Mouse (Mus musculus): Measurements from ENCODE around the gene Kctd2. TPM values are rescaled to one million over a fixed set of nuclear protein-coding genes. Genes with fewer than 3 reads are reported as not detected.
A peak's percentile ranks its signal among the peaks of the same experiment; 100 is the strongest.
"Not testable (repeated sequence)": the region's sequence is repeated elsewhere in the genome, so short reads cannot be mapped to it uniquely, and the experiment has no call there.

The Kctd2 gene
- total RNA-seq, 2 experiments from 2014 or later: 12.8 to 15.5 TPM

DNA sequence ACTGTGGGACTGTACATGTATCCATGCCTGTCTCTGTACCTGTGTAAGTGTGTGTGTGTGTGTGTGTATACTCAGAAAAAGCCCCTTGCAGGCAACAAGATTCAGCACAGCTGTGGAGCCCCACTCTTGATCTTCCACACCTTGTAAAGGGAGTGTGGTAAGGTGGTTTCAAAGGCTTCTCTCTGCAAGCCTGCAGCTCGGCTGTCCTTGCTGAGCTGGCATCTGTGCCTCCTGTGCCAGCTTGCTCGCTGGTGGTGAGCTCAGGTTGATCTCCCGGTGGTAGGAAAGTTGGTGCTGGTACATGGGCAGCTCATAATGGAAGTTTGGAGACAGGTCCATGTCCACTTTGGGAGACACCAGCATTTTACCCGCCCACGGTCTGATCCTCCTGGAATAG is 41.9 kb downstream of the Kctd2 start:
- intact Hi-C loops (cut with DNase I; ENCODE audit: low total_unique reads): no loop called here
- DNase-seq: no peak

DNA sequence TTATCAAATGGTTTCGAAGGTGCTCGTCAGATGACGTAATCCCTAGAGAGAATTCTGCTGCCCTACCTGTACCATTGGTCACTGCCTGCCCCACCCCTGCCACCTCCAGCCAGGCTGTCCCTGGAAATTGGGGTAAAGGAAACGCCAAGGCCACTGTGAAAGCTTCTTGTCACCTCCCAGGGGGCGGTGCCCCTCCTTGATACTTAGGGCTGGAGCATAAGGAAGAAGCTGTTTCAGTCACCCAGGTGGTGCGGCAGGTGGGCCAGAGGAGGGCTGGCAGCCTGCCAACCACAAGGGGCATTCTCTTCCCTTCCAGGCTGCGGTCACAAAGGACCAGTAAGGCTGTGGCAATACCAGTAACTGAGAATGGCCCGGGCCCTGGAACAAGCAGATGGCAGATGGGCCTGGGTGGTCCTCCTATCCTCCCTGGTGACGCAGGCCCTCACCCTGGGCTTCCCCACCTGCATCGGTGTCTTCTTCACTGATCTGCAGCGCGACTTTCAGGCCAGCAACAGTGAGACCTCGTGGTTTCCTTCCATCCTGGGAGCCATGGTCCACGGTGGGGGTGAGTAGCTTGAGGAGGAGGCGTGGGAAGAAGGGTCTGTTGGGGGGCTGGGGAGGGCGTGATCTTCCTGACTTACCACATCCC is 42.4 kb downstream of the Kctd2 start, which contains the start of gene Slc16a5:
Gene Slc16a5 (plus strand): TSS at position 232 of the 649 bp plus-strand sequence.
- no peak for DNase-seq
- intact Hi-C loops (cut with DNase I; ENCODE audit: low total_unique reads): no loop called here

DNA sequence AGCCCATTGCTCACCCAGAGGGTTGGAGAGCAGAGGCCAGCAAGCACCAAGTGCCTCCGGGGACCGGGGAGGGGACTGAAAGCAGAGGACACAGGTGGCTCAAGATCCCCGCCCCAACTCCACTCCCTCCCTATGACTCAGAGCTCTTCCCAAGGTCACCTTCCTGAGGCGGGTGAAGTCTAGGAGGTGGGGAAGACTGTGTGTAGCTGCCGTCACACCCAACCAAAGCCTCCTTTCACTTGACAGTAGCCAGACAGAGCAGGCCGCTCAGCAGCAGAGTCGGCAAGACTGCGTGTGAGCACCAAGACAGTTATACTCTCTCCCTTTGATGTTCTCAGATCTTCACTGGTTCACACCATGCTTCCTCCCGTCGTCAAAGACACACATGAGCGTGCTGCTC is 43.5 kb downstream of the Kctd2 start:
- DNase-seq: no peak
- intact Hi-C loops (cut with DNase I; ENCODE audit: low total_unique reads): no loop called here

GRCm38 (mm10) chr11:115464851-115465250 is 44.9 kb downstream of the Kctd2 start:
- no peak for DNase-seq
- intact Hi-C loops (cut with DNase I; ENCODE audit: low total_unique reads): no loop called here

GRCm38 (mm10) chr11:115467217-115467618 is 47.3 kb downstream of the Kctd2 start:
- intact Hi-C loops (cut with DNase I; ENCODE audit: low total_unique reads): no loop called here

DNA sequence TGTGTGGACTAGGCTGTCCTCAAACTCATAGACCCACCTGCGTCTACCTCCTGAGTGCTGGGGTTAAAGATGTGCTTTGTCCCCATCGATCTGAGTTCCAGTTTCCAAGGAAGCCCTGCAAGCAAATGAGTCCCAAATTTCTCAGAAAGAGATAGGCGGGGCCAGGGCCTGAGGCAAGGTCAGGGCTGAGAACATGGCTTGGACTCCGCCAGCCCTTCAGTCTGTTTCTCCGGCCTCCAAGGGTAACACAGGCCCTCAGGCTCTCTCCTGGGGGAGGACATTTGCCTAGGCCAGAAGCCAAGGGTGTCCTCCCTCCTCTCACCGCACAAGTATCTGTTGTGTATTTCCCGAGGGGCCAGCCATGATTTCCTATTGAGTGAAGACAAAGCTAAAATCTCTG is 52.3 kb downstream of the Kctd2 start:
- no peak for DNase-seq

More at GRCm38 (mm10) chr11:115467217-115467618, 47.3 kb downstream of the Kctd2 start:
- no peak for DNase-seq

GRCm38 (mm10) chr11:115473626-115474275 is 53.8 kb downstream of the Kctd2 start:
- peak; percentile 86 for DNase-seq
- intact Hi-C loops (cut with DNase I; ENCODE audit: low total_unique reads): loop anchor here (2.0 kb wide), 2 partner anchors 55 to 115 kb away; partner anchors contain the start of gene Atp5h

More for the DNA sequence above, 52.3 kb downstream of the Kctd2 start:
- intact Hi-C loops (cut with DNase I; ENCODE audit: low total_unique reads): loop anchor here (2.0 kb wide), 2 partner anchors 53 to 113 kb away; partner anchors contain the start of gene Atp5h

GRCm38 (mm10) chr11:115475025-115475757 is 55.3 kb downstream of the Kctd2 start, which contains the start of gene Armc7:
Armc7 (plus strand) TSS chr11:115475667.
- intact Hi-C loops (cut with DNase I; ENCODE audit: low total_unique reads): no loop called here
- peak; percentile 95 for DNase-seq

- DNase-seq: no peak
- intact Hi-C loops (cut with DNase I; ENCODE audit: low total_unique reads): no loop called here
These were observed 55.9 kb downstream of the Kctd2 start for GRCm38 (mm10) chr11:115475758-115476237.

GRCm38 (mm10) chr11:115476630-115477029 is 56.7 kb downstream of the Kctd2 start:
- intact Hi-C loops (cut with DNase I; ENCODE audit: low total_unique reads); DNase-seq: not testable (repeated sequence)

GRCm38 (mm10) chr11:115477388-115477787 is 57.5 kb downstream of the Kctd2 start:
- DNase-seq; intact Hi-C loops (cut with DNase I; ENCODE audit: low total_unique reads): not testable (repeated sequence)

- intact Hi-C loops (cut with DNase I; ENCODE audit: low total_unique reads): no loop called here
- DNase-seq: no peak
These were observed 58.5 kb downstream of the Kctd2 start for GRCm38 (mm10) chr11:115478296-115478938.

Small RNA genes within 50 kb of the gene (microRNA-seq; reads per million reads assigned to microRNA genes)
- 0 reads per million in 2 experiments for gene Mir3968

Other genes with a start within 250 kb of the Kctd2 start
- gene Tmem104, start 232.6 kb upstream of the Kctd2 start, total RNA-seq (2021): 1 to 10 TPM; 4.5 to 4.9 TPM
- gene Nat9, start 232.3 kb upstream of the Kctd2 start, total RNA-seq (2021): 10 to 100 TPM; 13.1 to 14.0 TPM
- gene Grin2c, start 152.9 kb upstream of the Kctd2 start, total RNA-seq (2021): not detected
- 1 to 10 TPM; 5.4 to 6.0 TPM for gene Fdxr, start 143.1 kb upstream of the Kctd2 start, total RNA-seq (2021)
- 1 to 10 TPM; 1.6 to 1.7 TPM for gene Fads6, start 122.5 kb upstream of the Kctd2 start, total RNA-seq (2021)
- gene Otop2, start 113.0 kb upstream of the Kctd2 start, total RNA-seq (2021): not detected
- gene Ush1g, start 98.1 kb upstream of the Kctd2 start, total RNA-seq (2021): under 1 TPM; 0.25 to 0.73 TPM
- not detected for gene Otop3, start 85.4 kb upstream of the Kctd2 start, total RNA-seq (2021)
- gene Hid1, start 52.4 kb upstream of the Kctd2 start, total RNA-seq (2021): 1 to 10 TPM; 2.9 to 4.3 TPM
- 1 to 10 TPM; 4.8 to 8.3 TPM for gene Cdr2l, start 38.2 kb upstream of the Kctd2 start, total RNA-seq (2021)
- 100 to 1,000 TPM; 103 to 107 TPM for gene Mrpl58, start 16.4 kb upstream of the Kctd2 start, total RNA-seq (2021)
- 1,000 to 10,000 TPM; 1,042 to 1,140 TPM for gene Atp5h, start 166 bp upstream of the Kctd2 start, total RNA-seq (2021)
- gene Trim80, start 20.4 kb downstream of the Kctd2 start, total RNA-seq (2021): not detected
- gene Slc16a5, start 42.3 kb downstream of the Kctd2 start, total RNA-seq (2021): not detected
- 1 to 10 TPM; 1.4 TPM for gene Armc7, start 55.5 kb downstream of the Kctd2 start, total RNA-seq (2021)
- gene Nt5c, start 71.7 kb downstream of the Kctd2 start, total RNA-seq (2021): 10 to 100 TPM; 11.9 to 15.1 TPM
- gene Jpt1, start 94.3 kb downstream of the Kctd2 start, total RNA-seq (2021): 10 to 100 TPM; 84.9 to 97.5 TPM
- gene Sumo2, start 116.1 kb downstream of the Kctd2 start, total RNA-seq (2021): 100 to 1,000 TPM; 121 to 143 TPM
- 10 to 100 TPM; 14.7 to 18.9 TPM for gene Nup85, start 144.3 kb downstream of the Kctd2 start, total RNA-seq (2021)
- 10 to 100 TPM; 63.6 to 65.4 TPM for gene Mrps7, start 183.8 kb downstream of the Kctd2 start, total RNA-seq (2021)
- gene Gga3, start 183.9 kb downstream of the Kctd2 start, total RNA-seq (2021): 10 to 100 TPM; 10.9 to 13.2 TPM
- gene Mif4gd, start 192.8 kb downstream of the Kctd2 start, total RNA-seq (2021): 10 to 100 TPM; 35.7 to 42.9 TPM
- gene Slc25a19, start 208.2 kb downstream of the Kctd2 start, total RNA-seq (2021): 10 to 100 TPM; 40.9 to 45.2 TPM

Data from gastrocnemius, postnatal 14 days (tissue).